Mouse (Mus musculus) MEL (cell line): Measurements from ENCODE around the gene Pde11a. TPM values are rescaled to one million over a fixed set of nuclear protein-coding genes. Genes with fewer than 3 reads are reported as not detected.

ENCODE experiments used
- DNase-seq: peaks from one replicate; pipeline ENCODE4 v3.0.0; 2011; ENCODE audit warnings: low read depth, low spot score
- H3K27ac ChIP-seq: 2 replicates; pipeline ENCODE4 v1.5.1; 2012; ENCODE audit warnings: low read depth, mild to moderate bottlenecking, control low read depth, low read length, moderate library complexity; ENCODE audit not compliant: control insufficient read depth
- H3K27me3 ChIP-seq, 2 experiments: fragments of 150-350 bp in 1 of 2; sonication (generic) in 1 of 2; 2 replicates each; pipeline ENCODE4 v1.6.1; 2012; ENCODE audit warnings: low read length in 2 of 2, mild to moderate bottlenecking in 2 of 2, improper control_type of control experiment in 1 of 2, moderate library complexity in 1 of 2; ENCODE audit not compliant: insufficient read depth in 2 of 2, control insufficient read depth in 1 of 2
- H3K36me3 ChIP-seq, 2 experiments: 2 replicates each; pipeline ENCODE4 v1.6.1; 2012 to 2014; ENCODE audit warnings: low read length in 2 of 2, improper control_type of control experiment in 1 of 2, inconsistent platforms in 1 of 2, mild to moderate bottlenecking in 1 of 2; ENCODE audit not compliant: insufficient read depth in 2 of 2, control insufficient read depth in 1 of 2
- H3K4me1 ChIP-seq, 2 experiments: fragments of 150-350 bp in 1 of 2; sonication (generic) in 1 of 2; 2 replicates each; pipeline ENCODE4 v1.6.1; 2012; ENCODE audit warnings: low read length in 2 of 2, improper control_type of control experiment in 1 of 2, mild to moderate bottlenecking in 1 of 2; ENCODE audit not compliant: insufficient read depth in 2 of 2, control insufficient read depth in 1 of 2
- H3K4me3 ChIP-seq, 2 experiments: fragments of 150-350 bp in 1 of 2; sonication (generic) in 1 of 2; 2 replicates each; pipeline ENCODE4 v1.5.1; 2012; ENCODE audit warnings: low read depth in 2 of 2, low read length in 2 of 2, mild to moderate bottlenecking in 2 of 2, moderate library complexity in 2 of 2, control low read depth in 1 of 2, improper control_type of control experiment in 1 of 2; ENCODE audit not compliant: control insufficient read depth in 1 of 2, insufficient read depth in 1 of 2
- H3K79me2 ChIP-seq: 2 replicates; pipeline ENCODE4 v1.6.1; 2012; ENCODE audit warnings: mild to moderate bottlenecking, low read length, moderate library complexity; ENCODE audit not compliant: control insufficient read depth, poor library complexity, insufficient read depth
- H3K9ac ChIP-seq: 2 replicates; pipeline ENCODE4 v1.6.1; 2012; ENCODE audit warnings: low read depth, mild to moderate bottlenecking, control low read depth, low read length, moderate library complexity; ENCODE audit not compliant: control insufficient read depth, poor library complexity, severe bottlenecking
- H3K9me3 ChIP-seq: fragments of 150-350 bp; sonication (generic); replicated peaks from 2 replicates; pipeline ENCODE4 v1.6.1; 2012; ENCODE audit warnings: mild to moderate bottlenecking, low read length, improper control_type of control experiment, moderate library complexity; ENCODE audit not compliant: insufficient read depth
- BHLHE40 ChIP-seq: IDR thresholded peaks from 2 replicates; pipeline ENCODE4 v1.6.1; 2012; ENCODE audit warnings: low read depth, mild to moderate bottlenecking, inconsistent platforms, low read length, improper control_type of control experiment, borderline replicate concordance
- CTCF ChIP-seq, 3 experiments: IDR thresholded peaks in 2 of 3; conservative IDR thresholded peaks in 1 of 3; 2 replicates each; pipeline ENCODE4 v1.5.1; 2011 to 2012; ENCODE audit warnings: low read length in 3 of 3, low read depth in 2 of 3, mild to moderate bottlenecking in 2 of 3, improper control_type of control experiment in 1 of 3, inconsistent platforms in 1 of 3, mixed read lengths in 1 of 3, moderate library complexity in 1 of 3; ENCODE audit not compliant: control insufficient read depth in 1 of 3, insufficient read depth in 1 of 3, poor library complexity in 1 of 3, severe bottlenecking in 1 of 3
- E2F4 ChIP-seq: IDR thresholded peaks from 2 replicates; pipeline ENCODE4 v1.6.1; 2011; ENCODE audit warnings: low read depth, low read length, improper control_type of control experiment, borderline replicate concordance
- ELF1 ChIP-seq: IDR thresholded peaks from 2 replicates; pipeline ENCODE4 v1.6.1; 2014; ENCODE audit warnings: low read depth, mild to moderate bottlenecking, inconsistent platforms, low read length, improper control_type of control experiment, moderate library complexity
- EP300 ChIP-seq, 2 experiments: IDR thresholded peaks; 2 replicates each; pipeline ENCODE4 v1.6.1; 2011; ENCODE audit warnings: improper control_type of control experiment in 2 of 2, low read length in 2 of 2, low read depth in 1 of 2, mild to moderate bottlenecking in 1 of 2
- ETS1 ChIP-seq: IDR thresholded peaks from 2 replicates; pipeline ENCODE4 v1.6.1; 2012; ENCODE audit warnings: low read depth, mild to moderate bottlenecking, inconsistent platforms, low read length, improper control_type of control experiment, moderate library complexity
- GABPA ChIP-seq: IDR thresholded peaks from 2 replicates; pipeline ENCODE4 v1.6.1; 2012; ENCODE audit warnings: low read depth, mild to moderate bottlenecking, inconsistent platforms, low read length, improper control_type of control experiment, moderate library complexity
- HCFC1 ChIP-seq: IDR thresholded peaks from 2 replicates; pipeline ENCODE4 v1.6.1; 2012; ENCODE audit warnings: low read depth, mild to moderate bottlenecking, inconsistent platforms, low read length, improper control_type of control experiment, moderate library complexity
- JUND ChIP-seq: IDR thresholded peaks from 2 replicates; pipeline ENCODE4 v1.6.1; 2011; ENCODE audit warnings: low read depth, mild to moderate bottlenecking, improper control_type of control experiment, low read length
- MAFK ChIP-seq: IDR thresholded peaks from 2 replicates; pipeline ENCODE4 v1.6.1; 2011; ENCODE audit warnings: low read depth, mild to moderate bottlenecking, low read length, improper control_type of control experiment, borderline replicate concordance
- MAX ChIP-seq: IDR thresholded peaks from 2 replicates; pipeline ENCODE4 v1.6.1; 2011; ENCODE audit warnings: low read length, improper control_type of control experiment
- MAZ ChIP-seq: IDR thresholded peaks from 2 replicates; pipeline ENCODE4 v1.6.1; 2012; ENCODE audit warnings: low read depth, mild to moderate bottlenecking, inconsistent platforms, low read length, improper control_type of control experiment
- MEF2A ChIP-seq: IDR thresholded peaks from 2 replicates; pipeline ENCODE4 v1.6.1; 2014; ENCODE audit warnings: low read depth, mild to moderate bottlenecking, inconsistent platforms, low read length, improper control_type of control experiment; ENCODE audit not compliant: poor library complexity, insufficient replicate concordance, severe bottlenecking; ENCODE audit errors: extremely low read depth
- NELFE ChIP-seq: IDR thresholded peaks from 2 replicates; pipeline ENCODE4 v1.6.1; 2011; ENCODE audit warnings: low read depth, low read length, improper control_type of control experiment
- NRF1 ChIP-seq: IDR thresholded peaks from 2 replicates; pipeline ENCODE4 v1.6.1; 2014; ENCODE audit warnings: low read depth, mild to moderate bottlenecking, inconsistent platforms, low read length, improper control_type of control experiment, moderate library complexity; ENCODE audit not compliant: poor library complexity, insufficient read depth, severe bottlenecking
- POLR2AphosphoS2 ChIP-seq: IDR thresholded peaks from 2 replicates; pipeline ENCODE4 v1.6.1; 2011; ENCODE audit warnings: low read length, improper control_type of control experiment
- POLR2AphosphoS5 ChIP-seq: IDR thresholded peaks from 2 replicates; pipeline ENCODE4 v1.6.1; 2012; ENCODE audit warnings: low read depth, borderline replicate concordance, mild to moderate bottlenecking, inconsistent platforms, low read length, moderate library complexity, mixed read lengths
- RAD21 ChIP-seq: IDR thresholded peaks from 2 replicates; pipeline ENCODE4 v1.6.1; 2011; ENCODE audit warnings: mild to moderate bottlenecking, low read depth, low read length, improper control_type of control experiment
- RCOR1 ChIP-seq: IDR thresholded peaks from 2 replicates; pipeline ENCODE4 v1.6.1; 2012; ENCODE audit warnings: low read depth, mild to moderate bottlenecking, inconsistent platforms, low read length, improper control_type of control experiment
- TAL1 ChIP-seq: IDR thresholded peaks from 2 replicates; pipeline ENCODE4 v1.6.1; 2012; ENCODE audit warnings: mild to moderate bottlenecking, inconsistent platforms, low read length, moderate library complexity, mixed read lengths
- TCF12 ChIP-seq: IDR thresholded peaks from 2 replicates; pipeline ENCODE4 v1.6.1; 2014; ENCODE audit warnings: low read depth, mild to moderate bottlenecking, inconsistent platforms, low read length, improper control_type of control experiment, moderate library complexity
- USF1 ChIP-seq: IDR thresholded peaks from 2 replicates; pipeline ENCODE4 v1.6.1; 2014; ENCODE audit warnings: low read depth, mild to moderate bottlenecking, inconsistent platforms, low read length, improper control_type of control experiment, moderate library complexity
- ZC3H11A ChIP-seq: IDR thresholded peaks from 2 replicates; pipeline ENCODE4 v1.6.1; 2012; ENCODE audit warnings: low read depth, mild to moderate bottlenecking, inconsistent platforms, low read length, improper control_type of control experiment
- ZMIZ1 ChIP-seq: IDR thresholded peaks from 2 replicates; pipeline ENCODE4 v1.6.1; 2012; ENCODE audit warnings: low read depth, mild to moderate bottlenecking, inconsistent platforms, low read length, improper control_type of control experiment, moderate library complexity
- ZNF384 ChIP-seq: IDR thresholded peaks from 2 replicates; pipeline ENCODE4 v1.6.1; 2012; ENCODE audit warnings: low read depth, mild to moderate bottlenecking, inconsistent platforms, low read length, improper control_type of control experiment
- polyA plus RNA-seq, 2 experiments: library from polyadenylated mRNA; stranded (reverse) in 1 of 2; unstranded in 1 of 2; fragments of >175 nt in 1 of 2; fragments of >200 nt in 1 of 2; gene quantifications; 2 replicates each; pipeline versions ENCODE4 v1.2.1 to v1.2.4; 2012; ENCODE audit warnings: low replicate concordance in 2 of 2, low read depth in 1 of 2; ENCODE audit not compliant: insufficient read length in 2 of 2, insufficient read depth in 1 of 2, missing spikeins in 1 of 2
- total RNA-seq: library from RNA; depleted of rRNA; stranded (reverse); fragments of 300-350 nt; gene quantifications from 2 replicates; pipeline ENCODE4 v1.2.3, GENCODE M21; 2012

Gene Pde11a
- total and polyA plus RNA-seq, 3 experiments: not detected

DNA sequence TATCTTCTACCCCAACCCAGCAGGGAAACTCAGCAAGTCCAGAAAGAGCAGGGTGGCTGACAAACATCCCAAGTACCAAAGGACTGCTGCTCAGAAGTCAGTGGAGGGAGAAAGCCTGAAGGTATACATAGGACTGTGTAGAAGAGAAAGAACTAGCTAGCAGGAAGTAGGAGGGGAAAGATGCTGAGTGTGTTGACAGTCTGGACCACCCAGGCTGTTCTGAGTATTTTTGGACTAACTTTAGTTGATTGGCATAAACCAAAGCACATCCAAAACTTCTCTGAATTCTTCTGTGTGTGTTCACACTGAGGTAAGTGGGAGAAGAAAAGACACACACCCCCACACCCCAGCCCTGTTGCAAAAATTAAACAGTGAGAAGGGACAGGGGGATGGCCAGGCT lies 248.1 kb downstream of the Pde11a start:
- H3K9ac ChIP-seq: no peak overlapping the region
- DNase-seq: no peak
- no peak overlapping the region for H3K4me3 ChIP-seq
- no peaks in the 10 kb centered on the region for H3K36me3 ChIP-seq
- H3K79me2 ChIP-seq: no peaks in the 10 kb centered on the region
- no peak overlapping the region for H3K27ac ChIP-seq
- H3K4me1 ChIP-seq: no peaks in the 10 kb centered on the region
- no peaks in the 10 kb centered on the region for H3K9me3 ChIP-seq
- H3K27me3 ChIP-seq: no peaks in the 10 kb centered on the region
- no peak for TF ChIP-seq ZNF384
- TF ChIP-seq ZC3H11A: no peak
- no peak for TF ChIP-seq RAD21
- no peak for TF ChIP-seq TCF12
- TF ChIP-seq ELF1: no peak
- no peak for TF ChIP-seq POLR2AphosphoS2
- TF ChIP-seq ZMIZ1: no peak
- no peak for TF ChIP-seq RCOR1
- TF ChIP-seq USF1: no peak
- no peak for TF ChIP-seq BHLHE40
- TF ChIP-seq NELFE: no peak

DNA sequence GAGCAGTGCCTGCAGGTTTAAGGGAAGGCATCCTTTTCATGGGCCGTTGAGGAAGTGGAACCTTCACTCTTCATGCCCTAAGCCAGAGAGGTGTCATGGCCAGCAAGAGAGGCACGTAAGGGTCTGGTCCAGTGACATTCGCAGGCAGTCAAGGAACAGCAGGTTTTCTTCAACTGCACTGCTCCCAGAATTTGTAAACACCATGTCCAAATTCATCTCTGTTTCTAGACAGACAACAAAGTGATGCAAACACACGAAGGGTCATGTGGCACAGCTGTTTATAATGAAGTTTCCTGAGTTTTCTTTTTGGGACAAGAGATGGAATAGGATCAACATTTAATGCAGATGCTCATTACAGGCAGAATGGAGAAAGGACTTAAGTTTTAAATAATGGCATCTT lies 249.7 kb downstream of the Pde11a start:
- no peak overlapping the region for H3K4me3 ChIP-seq
- no peaks in the 10 kb centered on the region for H3K79me2 ChIP-seq
- no peaks in the 10 kb centered on the region for H3K27me3 ChIP-seq
- no peaks in the 10 kb centered on the region for H3K36me3 ChIP-seq
- TF ChIP-seq HCFC1: no peak
- no peak for TF ChIP-seq E2F4
- no peak for TF ChIP-seq TCF12
- no peak for TF ChIP-seq JUND
- no peak for TF ChIP-seq CTCF (IDR thresholded peaks at IDR 0.05 in 2 of 3, conservative IDR thresholded peaks at IDR 0.05 in 1 of 3; ENCODE audit: control insufficient read depth in 1 of 3, insufficient read depth in 1 of 3, low read depth in 2 of 3, low read length in 3 of 3, poor library complexity in 1 of 3, severe bottlenecking in 1 of 3)
- TF ChIP-seq EP300 (IDR thresholded peaks at IDR 0.05; ENCODE audit: low read depth in 1 of 2, low read length in 2 of 2): no peak
- TF ChIP-seq TAL1: no peak
- no peak overlapping the region for H3K27ac ChIP-seq
- no peak overlapping the region for H3K9ac ChIP-seq
- DNase-seq: no peak
- H3K4me1 ChIP-seq: no peaks in the 10 kb centered on the region
- H3K9me3 ChIP-seq: no peaks in the 10 kb centered on the region

DNA sequence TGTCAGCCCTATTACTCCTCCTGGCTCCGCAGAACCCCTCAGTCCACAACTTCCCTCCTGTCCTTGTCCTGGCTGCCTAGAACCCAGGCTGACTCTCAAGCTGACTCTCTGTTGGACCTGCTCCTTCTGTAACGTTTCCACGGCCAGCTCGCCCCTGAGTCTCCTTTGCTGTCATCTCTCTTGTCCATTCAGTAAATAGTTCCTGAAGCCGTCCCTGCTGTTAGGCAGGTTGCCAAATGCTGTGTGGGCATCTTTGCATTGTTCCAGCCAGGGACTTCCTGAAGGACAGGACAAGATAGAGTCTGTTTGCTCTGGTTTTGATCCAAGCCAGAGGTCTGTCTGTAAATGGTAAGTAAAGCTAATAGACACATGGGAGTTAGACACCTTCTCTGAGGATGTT lies 250.2 kb downstream of the Pde11a start:
- no peak for TF ChIP-seq TAL1
- TF ChIP-seq EP300 (IDR thresholded peaks at IDR 0.05; ENCODE audit: low read depth in 1 of 2, low read length in 2 of 2): no peak
- no peak for TF ChIP-seq MAX
- no peak for TF ChIP-seq MAZ
- TF ChIP-seq NELFE: no peak
- no peak for TF ChIP-seq BHLHE40
- no peak for TF ChIP-seq MAFK
- no peak for TF ChIP-seq ZMIZ1
- no peak for TF ChIP-seq USF1
- TF ChIP-seq MEF2A: no peak
- no peak for TF ChIP-seq HCFC1
- no peak for TF ChIP-seq ETS1
- TF ChIP-seq ZNF384: no peak
- no peak for TF ChIP-seq GABPA
- no peak for TF ChIP-seq POLR2AphosphoS5
- no peak for TF ChIP-seq NRF1
- Histone ChIP-seq H3K27me3 (no peaks in the 10 kb centered on the region), H3K4me3 (no peak overlapping the region)

More for the DNA sequence above, 250.2 kb downstream of the Pde11a start:
- Histone ChIP-seq H3K9me3 (no peaks in the 10 kb centered on the region), H3K36me3 (no peaks in the 10 kb centered on the region), H3K27ac (no peak overlapping the region), H3K9ac (no peak overlapping the region), H3K4me1 (no peaks in the 10 kb centered on the region), H3K79me2 (no peaks in the 10 kb centered on the region)
- DNase-seq: no peak
